Mouse (Mus musculus) kidney, adult 8-10 months (tissue): ENCODE data around the gene Adamts13.
A peak's percentile ranks its signal among the peaks of the same experiment; 100 is the strongest.

Experiments
- DNase-seq, 2 experiments: peaks; one replicate each; pipeline ENCODE4 v3.0.0; 2022

The Adamts13 gene

DNA sequence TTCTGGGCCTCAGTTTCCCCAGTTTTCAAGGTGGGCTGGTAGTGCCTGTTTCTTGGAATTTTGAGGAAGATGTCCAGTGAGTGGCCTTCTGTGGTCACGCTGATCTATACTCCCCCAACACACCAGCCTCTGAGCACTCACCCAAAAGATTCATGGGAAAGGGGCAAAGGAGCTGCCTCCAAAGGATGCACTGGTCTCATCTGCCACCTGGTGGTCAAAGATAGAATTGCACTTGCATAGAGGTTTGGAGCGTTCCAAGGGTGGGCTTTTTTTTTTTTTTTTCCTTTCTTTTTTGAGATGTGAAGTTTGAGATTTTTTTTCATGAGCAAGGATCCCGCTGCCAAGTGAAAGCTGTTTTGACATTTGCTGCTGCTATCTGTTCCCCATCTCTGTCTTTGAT is 65.4 kb downstream of the Adamts13 start:
- DNase-seq: peak; percentile 54 to 66

DNA sequence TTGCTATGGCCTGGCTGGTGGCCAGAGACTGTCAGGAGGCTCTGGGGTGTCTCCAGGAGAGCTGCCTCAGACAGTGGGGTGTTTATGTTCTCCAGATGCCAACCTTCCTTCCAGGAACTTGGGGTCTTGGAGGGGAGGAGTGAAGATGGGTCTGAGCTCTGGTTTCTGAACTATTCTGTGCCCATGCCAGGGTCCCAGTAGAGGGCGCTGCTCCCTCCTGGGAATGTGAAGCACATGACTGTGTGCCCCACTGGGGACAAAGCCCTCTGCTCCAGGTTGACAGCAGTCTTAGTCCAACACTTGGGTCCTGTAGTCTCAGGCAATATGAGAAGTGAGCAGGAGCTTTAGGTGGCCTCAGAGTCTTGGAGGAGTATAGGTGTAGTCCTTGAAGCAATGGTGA is 66.1 kb downstream of the Adamts13 start:
- peak; percentile 58 to 67 for DNase-seq

DNA sequence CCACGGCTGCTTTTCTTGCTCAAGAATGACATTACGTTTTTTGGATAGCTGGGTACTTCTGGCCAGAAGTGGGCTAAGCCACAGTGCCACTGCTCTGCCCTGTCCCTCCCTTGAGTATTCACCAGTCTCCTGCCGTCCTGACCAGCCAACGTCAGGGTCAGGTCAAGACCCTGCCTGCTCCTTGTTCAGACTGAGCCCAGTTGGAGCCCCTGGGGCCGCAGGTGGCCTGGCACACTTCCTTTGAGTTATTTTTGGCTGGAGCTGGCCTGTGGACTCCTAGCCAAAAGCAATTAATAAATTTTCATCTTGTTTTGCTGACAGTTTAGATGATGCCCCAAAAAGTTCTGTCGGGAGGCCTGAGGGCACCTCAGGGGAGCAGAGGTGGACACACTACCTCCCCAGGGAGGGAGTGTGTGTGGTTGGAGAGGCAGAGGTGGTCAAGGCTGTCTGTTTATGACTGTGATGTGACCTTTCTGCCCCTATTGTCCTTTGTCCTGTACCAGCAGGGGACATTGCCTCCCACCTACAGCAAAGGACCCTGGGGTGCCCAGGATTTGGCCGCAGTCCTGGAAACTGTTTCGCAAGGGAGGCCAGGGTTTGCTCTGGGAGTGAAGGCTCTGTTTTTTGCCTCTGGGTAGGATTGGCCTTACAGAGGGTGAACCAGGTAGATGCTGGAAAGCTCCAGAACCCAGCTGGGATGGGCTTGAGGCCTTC is 69.1 kb downstream of the Adamts13 start:
- DNase-seq: peak; percentile 81 to 89

DNA sequence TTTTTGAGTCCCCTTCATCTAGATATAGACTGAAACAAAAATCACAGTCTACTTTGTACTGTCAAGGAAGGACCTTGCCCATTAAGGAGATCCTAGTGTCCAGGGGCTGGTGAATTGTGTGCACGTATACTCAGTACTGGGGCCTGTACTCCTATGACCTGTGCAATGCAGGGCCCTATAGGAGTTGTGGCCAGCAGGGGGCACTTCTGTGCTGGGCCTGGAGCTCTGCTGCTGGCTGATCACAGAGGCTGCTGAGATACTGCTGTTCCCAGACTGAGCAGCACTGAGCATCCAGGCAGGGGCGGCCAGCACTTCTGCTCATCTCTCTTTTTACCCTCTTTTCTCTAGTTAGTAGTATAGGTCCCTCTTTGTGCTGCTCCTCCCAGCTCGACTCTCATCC is 70.2 kb downstream of the Adamts13 start:
- peak; percentile 79 to 87 for DNase-seq

DNA sequence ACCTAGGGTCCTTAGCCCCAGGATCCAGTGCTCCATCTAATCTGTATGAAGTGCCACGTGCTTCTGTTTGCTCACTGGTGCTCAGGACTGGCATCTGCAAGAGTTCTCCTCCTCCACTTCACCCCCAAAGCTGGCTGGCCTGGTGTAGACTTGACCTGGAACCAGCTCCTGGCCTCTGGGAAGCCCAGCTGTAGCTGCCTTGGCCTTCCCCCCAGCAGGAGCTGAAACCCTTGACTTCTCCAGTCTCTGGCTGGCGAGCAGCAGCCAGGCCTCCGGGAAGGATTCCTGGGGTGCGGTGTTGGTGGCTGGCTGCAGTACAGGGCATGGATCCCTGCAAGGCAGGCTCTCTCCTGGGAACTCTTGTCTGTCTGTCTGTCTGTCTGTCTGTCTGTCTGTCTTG is 71.0 kb downstream of the Adamts13 start:
- DNase-seq: no peak

DNA sequence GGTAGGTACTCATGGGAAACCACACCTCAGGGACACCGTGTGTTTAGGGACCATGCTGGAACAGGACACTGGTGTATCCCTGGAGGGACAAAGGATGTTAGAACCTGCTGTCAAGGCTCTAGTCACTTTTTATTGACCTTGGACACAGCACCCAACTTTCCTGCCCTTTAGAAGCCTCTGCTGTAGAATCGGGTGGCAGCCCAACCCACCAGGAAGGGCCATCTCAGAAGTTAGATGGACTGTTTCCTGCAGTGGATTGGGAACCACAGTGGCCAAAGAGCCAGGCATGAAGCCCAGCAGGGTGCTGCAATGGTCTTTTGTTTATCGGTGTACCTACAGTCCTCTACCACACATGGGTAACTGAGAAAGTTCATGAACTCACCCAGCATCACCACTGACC is 71.4 kb downstream of the Adamts13 start:
- peak in 1 of 2 experiments; percentile 41 for DNase-seq

DNA sequence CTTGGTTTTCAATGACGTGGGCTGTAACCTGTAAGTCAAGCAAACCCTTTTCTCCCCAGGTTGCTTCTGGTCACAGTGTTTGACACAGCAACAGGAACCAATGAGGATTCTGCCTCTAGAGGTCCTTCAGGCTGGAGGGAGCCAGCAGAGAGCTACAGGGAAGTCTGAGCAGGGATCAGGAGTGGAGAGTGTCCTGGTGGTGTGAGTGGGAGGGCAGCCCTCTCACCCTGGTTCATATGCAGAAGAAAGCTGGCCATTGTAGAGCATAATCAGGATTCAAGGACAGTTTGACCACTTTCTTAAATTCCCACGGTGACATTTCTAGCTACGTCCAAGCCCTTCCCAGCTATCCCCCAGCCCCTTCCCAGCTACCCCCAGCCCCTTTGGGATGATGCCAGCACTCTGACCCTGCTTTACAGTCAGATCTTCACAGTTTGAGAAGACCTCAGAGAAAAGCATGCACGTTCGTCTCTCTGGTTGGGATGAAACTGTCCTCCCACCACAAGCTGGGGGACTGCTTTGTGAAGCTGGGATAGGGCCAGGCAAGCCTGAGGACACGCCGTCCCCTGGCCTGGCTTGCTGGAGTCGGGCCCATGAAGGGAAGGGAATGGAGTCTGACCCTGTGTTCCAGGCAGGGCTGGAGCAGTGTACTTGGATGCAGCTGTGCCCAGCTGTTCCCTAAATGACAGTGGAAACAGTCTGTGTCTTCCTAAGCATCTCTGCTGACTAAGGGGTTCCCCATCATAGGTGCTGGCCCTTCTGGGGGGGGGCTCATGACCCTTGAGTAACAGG is 73.0 kb downstream of the Adamts13 start:
- DNase-seq: peak; percentile 62 to 63

DNA sequence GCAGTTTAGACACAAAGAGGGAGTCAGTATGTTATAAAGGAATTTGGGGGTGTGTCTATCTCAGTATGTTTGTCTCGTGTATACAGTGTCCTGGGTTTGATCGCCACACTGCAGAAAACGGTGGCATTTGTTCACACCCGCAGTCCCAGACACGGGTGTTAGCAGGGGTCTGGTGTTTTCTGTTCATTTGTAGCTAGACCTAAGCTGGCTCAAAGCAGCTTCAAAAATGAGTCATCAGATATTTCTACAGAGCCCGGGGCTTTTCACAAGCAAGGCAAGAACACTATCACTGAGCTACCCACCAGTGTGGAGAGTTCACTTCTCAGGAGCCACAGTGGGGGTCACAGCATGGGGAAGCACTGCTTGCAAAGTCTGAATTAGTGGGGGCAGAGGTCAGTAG is 76.2 kb downstream of the Adamts13 start:
- DNase-seq: no peak

DNA sequence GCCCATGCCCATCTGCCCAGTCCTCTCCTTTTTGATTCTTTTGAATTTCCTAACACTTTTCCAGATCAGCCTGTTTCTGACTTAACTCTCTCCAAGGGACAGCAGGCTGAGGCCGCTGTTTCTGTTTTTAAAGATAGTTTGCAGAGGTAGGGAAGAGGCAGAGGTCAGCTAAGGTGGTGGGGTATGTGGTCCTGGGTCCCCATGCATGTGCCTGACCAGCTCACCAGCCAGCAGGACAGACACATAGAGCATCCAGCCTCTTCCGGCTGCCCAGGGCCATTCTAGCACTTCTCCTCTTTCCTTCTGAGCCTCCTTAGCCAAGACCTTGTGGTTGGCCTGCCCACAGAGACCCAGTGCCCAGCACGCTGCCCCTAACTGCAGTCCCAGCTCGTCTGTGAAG is 85.0 kb downstream of the Adamts13 start:
- DNase-seq: no peak

DNA sequence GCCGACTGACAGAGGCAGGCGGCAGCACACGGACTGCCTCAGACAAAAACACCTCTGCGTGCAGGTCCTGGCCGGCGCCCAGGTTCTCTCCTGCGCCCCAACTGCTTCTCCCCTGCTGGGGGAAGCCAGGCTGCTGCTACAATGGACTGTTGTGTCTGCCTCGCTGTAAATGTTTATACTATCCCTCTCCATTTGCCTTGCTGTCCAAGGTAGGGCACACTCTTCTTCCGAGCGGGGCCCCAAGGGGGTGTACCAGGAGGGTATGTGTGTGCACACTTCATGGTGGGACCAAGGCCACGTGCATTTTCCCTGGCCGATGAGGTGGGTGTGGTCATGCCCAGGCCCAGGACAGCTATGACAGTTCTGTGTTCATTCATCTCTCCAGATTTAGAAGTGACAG is 85.5 kb downstream of the Adamts13 start:
- no peak for DNase-seq

DNA sequence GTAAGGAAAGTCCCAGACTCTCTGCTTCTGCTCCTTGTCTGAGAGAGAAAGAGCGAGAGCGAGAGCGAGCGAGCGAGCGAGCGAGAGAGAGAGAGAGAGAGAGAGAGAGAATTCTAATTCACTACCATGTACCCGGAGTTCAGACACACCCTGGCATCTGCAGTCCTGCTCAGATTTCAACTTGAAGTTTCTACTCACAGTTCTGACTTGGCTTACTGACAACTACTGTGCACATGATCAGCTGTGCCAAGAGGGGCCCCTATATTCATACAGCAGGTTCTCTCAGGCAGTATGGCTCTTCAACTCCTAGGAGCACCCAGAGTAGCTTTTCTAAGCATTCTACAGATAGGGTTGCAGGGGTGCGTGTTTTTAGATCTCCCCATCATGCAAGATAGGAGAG is 86.0 kb downstream of the Adamts13 start:
- no peak for DNase-seq
